Mouse (Mus musculus) neural tube, embryonic 11.5 days (tissue): ENCODE data around the gene Prss48. TPM values are rescaled to one million over a fixed set of nuclear protein-coding genes. Genes with fewer than 3 reads are reported as not detected.

Experiments
- ATAC-seq: fragments of 200-750 bp; cut with Nextera tagmentation; 2 replicates; pipeline ENCODE4 v1.8.0; 2017; ENCODE audit warnings: moderate number of reproducible peaks, mild to moderate bottlenecking, moderate TSS enrichment, moderate library complexity; ENCODE audit not compliant: insufficient read depth, low FRiP score, low TSS enrichment
- DNase-seq: peaks from one replicate; pipeline ENCODE4 v3.0.0-alpha.2; 2015; ENCODE audit warnings: low spot score
- H3K27ac ChIP-seq: fragments of 300-500 bp; sonication (generic); 2 replicates; pipeline ENCODE4 v1.5.1; 2014; ENCODE audit warnings: low read depth, mild to moderate bottlenecking, low read length
- H3K27me3 ChIP-seq: fragments of 300-500 bp; sonication (generic); 2 replicates; pipeline ENCODE4 v1.6.1; 2014; ENCODE audit warnings: mild to moderate bottlenecking, low read length, mixed read lengths; ENCODE audit not compliant: control insufficient read depth, insufficient read depth
- H3K36me3 ChIP-seq: fragments of 300-500 bp; sonication (generic); 2 replicates; pipeline ENCODE4 v1.6.1; 2014; ENCODE audit warnings: mild to moderate bottlenecking, low read length, moderate library complexity, mixed read lengths; ENCODE audit not compliant: control insufficient read depth, insufficient read depth
- H3K4me1 ChIP-seq: fragments of 300-500 bp; sonication (generic); 2 replicates; pipeline ENCODE4 v1.6.1; 2014; ENCODE audit warnings: low read length, mixed read lengths; ENCODE audit not compliant: control insufficient read depth, insufficient read depth
- H3K4me2 ChIP-seq: fragments of 300-500 bp; sonication (generic); 2 replicates; pipeline ENCODE4 v1.6.1; 2014; ENCODE audit warnings: low read depth, mild to moderate bottlenecking, moderate library complexity
- H3K4me3 ChIP-seq: fragments of 300-500 bp; sonication (generic); 2 replicates; pipeline ENCODE4 v1.5.1; 2014; ENCODE audit warnings: low read depth, low read length
- H3K9ac ChIP-seq: fragments of 300-500 bp; sonication (generic); 2 replicates; pipeline ENCODE4 v1.6.1; 2014; ENCODE audit warnings: mild to moderate bottlenecking, low read length
- H3K9me3 ChIP-seq: fragments of 300-500 bp; sonication (generic); 2 replicates; pipeline ENCODE4 v1.6.1; 2016; ENCODE audit warnings: low read length; ENCODE audit not compliant: control insufficient read depth
- WGBS: fragments of 180-500 bp; shearing (Covaris S2); extraction: QIAGEN DNeasy Blood & Tissue Kit; methylation state at CpG from one replicate; pipeline ENCODE4 v1.1.7; 2014; 5-methylcytosine and 5-hydroxymethylcytosine counted together
- polyA plus RNA-seq: library from polyadenylated mRNA; unstranded; fragments of >200 nt; fragmentation: Nextera tagmentation; extraction: Ambion mirVana; gene quantifications from 2 replicates; pipeline ENCODE4 v1.2.1, GENCODE M21; 2014

Gene Prss48
- polyA plus RNA-seq, 1 experiment from 2014 or later, result not detected

- H3K4me3 ChIP-seq, result no peak overlapping the region
- H3K4me2 ChIP-seq, result no peak overlapping the region
- H3K27ac ChIP-seq, result no peak overlapping the region
- H3K9me3 ChIP-seq, result no peaks in the 10 kb centered on the region
- H3K36me3 ChIP-seq, result no peaks in the 10 kb centered on the region
- H3K4me1 ChIP-seq, result no peaks in the 10 kb centered on the region
- 88% methylated on average over 15 of the region's 15 CpGs for WGBS
- no peak overlapping the region for H3K9ac ChIP-seq
- DNase-seq (no peak), ATAC-seq (no peak)
- H3K27me3 ChIP-seq, result no peaks in the 10 kb centered on the region
Measured at GRCm38 (mm10) chr3:86028658-86029375, 26.5 kb upstream of the Prss48 start.

DNA sequence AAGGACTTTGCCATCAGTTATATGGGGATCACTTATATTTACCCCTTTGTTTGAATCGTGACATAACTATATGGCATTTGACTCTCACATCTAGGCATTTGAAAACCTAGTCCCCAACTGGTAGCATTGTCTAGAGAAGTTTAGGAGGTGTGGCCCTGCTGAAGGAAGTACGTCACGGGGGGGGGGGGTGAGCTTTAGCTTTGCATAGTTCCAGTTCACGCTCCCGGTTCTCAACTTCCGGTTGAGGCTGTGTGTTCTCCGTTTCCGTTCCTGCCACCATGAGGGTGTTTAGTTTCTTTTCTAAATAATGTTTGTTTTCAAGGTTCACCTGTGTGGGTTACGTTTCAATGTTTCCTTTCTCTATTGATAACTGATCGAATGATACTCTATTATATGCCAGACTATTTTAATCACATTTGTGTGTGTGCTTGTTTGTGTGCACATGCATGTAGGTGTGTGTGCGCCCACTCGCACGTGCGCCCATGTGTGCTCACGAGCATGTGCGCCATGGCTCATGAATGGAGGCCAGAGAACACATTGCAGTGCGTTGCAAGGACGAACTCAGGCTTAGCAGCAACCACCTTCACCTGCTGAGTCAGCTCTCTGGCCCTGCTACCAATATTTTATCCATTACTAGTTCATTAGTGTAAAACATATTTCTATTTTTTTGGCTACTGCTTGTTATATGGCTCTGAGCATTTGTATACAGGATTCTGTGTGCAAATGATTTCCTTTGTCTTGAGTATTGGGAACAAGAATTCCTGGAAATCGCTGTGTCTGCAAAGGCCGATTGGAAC, 23.2 kb upstream of the Prss48 start:
- DNase-seq (no peak), ATAC-seq (no peak)
- no peak overlapping the region for H3K27ac ChIP-seq
- no peak overlapping the region for H3K4me2 ChIP-seq
- H3K9ac ChIP-seq, result no peak overlapping the region
- 94% methylated on average over 20 of the region's 20 CpGs for WGBS
- no peak overlapping the region for H3K4me3 ChIP-seq
- no peaks in the 10 kb centered on the region for H3K27me3 ChIP-seq
- H3K9me3 ChIP-seq, result no peaks in the 10 kb centered on the region
- H3K36me3 ChIP-seq, result no peaks in the 10 kb centered on the region
- no peaks in the 10 kb centered on the region for H3K4me1 ChIP-seq

DNA sequence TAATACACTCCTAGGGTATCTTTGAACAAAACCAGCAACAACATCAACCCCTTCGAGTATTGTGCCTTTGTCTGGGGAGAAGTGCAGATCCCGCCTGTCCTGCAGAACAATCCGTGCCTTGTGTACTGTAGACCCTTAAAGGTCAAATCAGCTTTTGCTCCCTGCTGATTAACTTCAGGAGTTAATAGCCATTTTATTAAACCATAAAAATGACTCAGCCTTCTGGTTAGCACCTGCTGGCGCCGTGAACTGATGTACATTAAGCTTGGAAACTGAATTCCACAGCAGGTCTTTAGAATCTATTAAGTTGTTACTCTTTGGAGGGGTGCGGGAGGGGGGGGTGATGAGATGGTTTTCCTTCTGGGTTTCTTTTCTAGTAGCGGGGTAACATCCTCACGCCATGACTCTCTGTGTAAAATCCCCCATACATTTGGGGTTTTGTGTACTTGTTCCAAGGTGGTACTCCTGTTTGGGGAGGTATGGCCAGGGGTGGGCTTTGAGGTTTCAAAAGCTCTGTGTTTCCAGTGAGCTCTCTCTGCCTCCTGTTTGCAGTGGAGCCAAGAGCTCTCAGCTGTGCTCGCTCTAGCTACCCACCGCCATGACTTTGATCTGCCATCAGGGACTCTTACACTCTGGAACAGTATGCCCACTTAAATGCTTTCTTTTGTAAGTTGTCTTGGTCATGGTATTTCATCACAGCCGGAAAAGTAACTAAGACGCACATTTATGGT, 21.9 kb upstream of the Prss48 start:
- Histone ChIP-seq H3K4me3 (no peak overlapping the region), H3K36me3 (no peaks in the 10 kb centered on the region), H3K27me3 (no peaks in the 10 kb centered on the region), H3K9ac (no peak overlapping the region), H3K9me3 (no peaks in the 10 kb centered on the region), H3K4me1 (no peaks in the 10 kb centered on the region), H3K27ac (no peak overlapping the region), H3K4me2 (no peak overlapping the region)
- DNase-seq (no peak), ATAC-seq (no peak)
- WGBS, result 78% methylated on average over 12 of the region's 12 CpGs

GRCm38 (mm10) chr3:86021651-86022050, 19.4 kb upstream of the Prss48 start:
- 83% methylated on average over 4 of the region's 4 CpGs for WGBS

DNA sequence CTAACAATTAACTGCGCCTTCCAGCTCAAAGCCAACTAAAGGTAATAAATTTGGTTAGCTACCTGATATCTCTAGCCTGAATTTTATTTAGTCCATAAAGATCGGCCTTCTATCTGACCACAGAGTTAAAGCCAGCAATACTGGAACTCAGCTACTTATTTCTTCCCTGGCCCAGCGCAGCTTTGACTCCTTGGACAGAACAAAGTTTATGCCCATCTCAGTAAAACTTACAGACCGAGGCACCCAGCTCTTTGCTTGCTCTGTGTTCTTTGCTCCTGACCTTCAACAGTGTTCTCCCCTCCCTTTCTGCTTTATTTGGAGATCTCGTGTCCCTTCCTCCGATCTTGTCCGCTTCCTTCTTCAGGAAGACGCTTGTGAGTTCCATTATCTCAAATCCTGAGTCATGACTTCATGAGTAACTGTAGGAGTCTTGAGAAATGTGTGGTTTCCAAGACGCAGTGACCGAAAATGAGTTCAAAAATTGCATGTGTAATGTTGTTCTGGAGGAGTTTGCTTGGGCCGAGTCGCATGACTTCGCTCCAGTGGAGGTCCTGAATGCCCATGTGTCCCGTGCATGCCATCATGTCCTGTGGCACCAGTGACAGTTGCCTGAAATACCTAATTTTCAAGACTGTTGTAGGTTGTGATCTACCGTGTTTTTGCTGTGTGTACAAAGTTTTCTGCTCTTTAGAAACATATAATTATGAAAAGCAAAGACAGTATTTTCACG, 18.8 kb upstream of the Prss48 start:
- Histone ChIP-seq H3K9me3 (no peaks in the 10 kb centered on the region), H3K4me2 (no peak overlapping the region), H3K36me3 (no peaks in the 10 kb centered on the region), H3K27me3 (no peaks in the 10 kb centered on the region), H3K4me1 (no peaks in the 10 kb centered on the region), H3K4me3 (no peak overlapping the region), H3K27ac (no peak overlapping the region), H3K9ac (no peak overlapping the region)
- ATAC-seq (no peak), DNase-seq (no peak)
- WGBS, result 93% methylated on average over 16 of the region's 16 CpGs

More at GRCm38 (mm10) chr3:86021651-86022050, 19.4 kb upstream of the Prss48 start:
- no peaks in the 10 kb centered on the region for H3K27me3 ChIP-seq
- H3K9me3 ChIP-seq, result no peaks in the 10 kb centered on the region
- no peaks in the 10 kb centered on the region for H3K36me3 ChIP-seq
- no peak for ATAC-seq
- no peak overlapping the region for H3K9ac ChIP-seq
- no peak overlapping the region for H3K27ac ChIP-seq
- H3K4me2 ChIP-seq, result no peak overlapping the region
- no peak overlapping the region for H3K4me3 ChIP-seq
- no peaks in the 10 kb centered on the region for H3K4me1 ChIP-seq
- DNase-seq, result no peak

GRCm38 (mm10) chr3:86017484-86017883, 15.2 kb upstream of the Prss48 start:
- ATAC-seq (no peak), DNase-seq (no peak)
- Histone ChIP-seq H3K27me3 (no peaks in the 10 kb centered on the region), H3K36me3 (no peaks in the 10 kb centered on the region), H3K4me1 (no peaks in the 10 kb centered on the region), H3K4me3 (no peak overlapping the region), H3K27ac (no peak overlapping the region), H3K9me3 (no peaks in the 10 kb centered on the region), H3K9ac (no peak overlapping the region), H3K4me2 (no peak overlapping the region)
- WGBS, result 85% methylated on average over 8 of the region's 8 CpGs

DNA sequence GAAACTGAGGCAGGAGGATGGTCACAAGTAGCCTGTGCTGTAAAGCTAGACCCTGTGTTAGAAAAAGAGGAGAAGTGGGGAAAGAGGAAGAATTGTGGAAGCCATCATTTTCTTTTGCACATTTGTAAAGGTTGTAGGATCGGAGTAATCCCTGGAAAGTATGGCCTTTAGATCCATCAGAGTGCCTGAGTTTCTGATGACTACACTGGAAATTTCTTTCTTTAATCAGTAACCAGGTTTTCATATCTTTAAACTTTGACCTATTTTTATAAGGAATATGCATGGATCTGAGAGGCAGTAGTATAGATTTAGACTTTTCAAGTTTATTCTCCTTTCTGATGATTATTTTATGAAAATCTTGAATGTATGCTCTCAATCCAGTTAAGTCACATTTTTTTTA, 14.7 kb upstream of the Prss48 start:
- no peak overlapping the region for H3K9ac ChIP-seq
- DNase-seq (no peak), ATAC-seq (no peak)
- H3K4me2 ChIP-seq, result no peak overlapping the region
- no peak overlapping the region for H3K27ac ChIP-seq
- no peak overlapping the region for H3K4me3 ChIP-seq
- H3K36me3 ChIP-seq, result no peaks in the 10 kb centered on the region
- 96% methylated on average over 1 of the region's 1 CpGs for WGBS
- H3K4me1 ChIP-seq, result no peaks in the 10 kb centered on the region
- H3K9me3 ChIP-seq, result no peaks in the 10 kb centered on the region
- no peaks in the 10 kb centered on the region for H3K27me3 ChIP-seq

- no peaks in the 10 kb centered on the region for H3K9me3 ChIP-seq
- H3K36me3 ChIP-seq, result no peaks in the 10 kb centered on the region
- no peak overlapping the region for H3K9ac ChIP-seq
- no peaks in the 10 kb centered on the region for H3K27me3 ChIP-seq
- H3K4me3 ChIP-seq, result no peak overlapping the region
- WGBS, result 87% methylated on average over 10 of the region's 10 CpGs
- DNase-seq (no peak), ATAC-seq (no peak)
- no peaks in the 10 kb centered on the region for H3K4me1 ChIP-seq
- H3K4me2 ChIP-seq, result no peak overlapping the region
- H3K27ac ChIP-seq, result no peak overlapping the region
Measured at GRCm38 (mm10) chr3:86013837-86014236, 11.5 kb upstream of the Prss48 start.
